Mouse (Mus musculus): ENCODE data around the gene AF067063.
"Not testable (repeated sequence)": the region's sequence is repeated elsewhere in the genome, so short reads cannot be mapped to it uniquely, and the experiment has no call there.

AF067063 gene

GRCm38 (mm10) chr13:119830116-119830515 is at the start of gene AF067063:
TSS of gene AF067063 (minus strand) at chr13:119830216.
- DNase-seq (ENCODE audit: low spot score): not testable (repeated sequence)

- not testable (repeated sequence) for DNase-seq (ENCODE audit: low spot score)
These were observed 34.5 kb upstream of the AF067063 start for GRCm38 (mm10) chr13:119864395-119864999.

- DNase-seq (ENCODE audit: low spot score): not testable (repeated sequence)
These were observed 32.4 kb upstream of the AF067063 start for GRCm38 (mm10) chr13:119862399-119862798.

- DNase-seq (ENCODE audit: low spot score): not testable (repeated sequence)
These were observed 10.0 kb upstream of the AF067063 start for GRCm38 (mm10) chr13:119839982-119840381.

- peak; percentile 33 for DNase-seq (ENCODE audit: low spot score)
These were observed 7.8 kb upstream of the AF067063 start for GRCm38 (mm10) chr13:119837719-119838337.

GRCm38 (mm10) chr13:119836324-119836811 is 6.4 kb upstream of the AF067063 start:
- not testable (repeated sequence) for DNase-seq (ENCODE audit: low spot score)

DNA sequence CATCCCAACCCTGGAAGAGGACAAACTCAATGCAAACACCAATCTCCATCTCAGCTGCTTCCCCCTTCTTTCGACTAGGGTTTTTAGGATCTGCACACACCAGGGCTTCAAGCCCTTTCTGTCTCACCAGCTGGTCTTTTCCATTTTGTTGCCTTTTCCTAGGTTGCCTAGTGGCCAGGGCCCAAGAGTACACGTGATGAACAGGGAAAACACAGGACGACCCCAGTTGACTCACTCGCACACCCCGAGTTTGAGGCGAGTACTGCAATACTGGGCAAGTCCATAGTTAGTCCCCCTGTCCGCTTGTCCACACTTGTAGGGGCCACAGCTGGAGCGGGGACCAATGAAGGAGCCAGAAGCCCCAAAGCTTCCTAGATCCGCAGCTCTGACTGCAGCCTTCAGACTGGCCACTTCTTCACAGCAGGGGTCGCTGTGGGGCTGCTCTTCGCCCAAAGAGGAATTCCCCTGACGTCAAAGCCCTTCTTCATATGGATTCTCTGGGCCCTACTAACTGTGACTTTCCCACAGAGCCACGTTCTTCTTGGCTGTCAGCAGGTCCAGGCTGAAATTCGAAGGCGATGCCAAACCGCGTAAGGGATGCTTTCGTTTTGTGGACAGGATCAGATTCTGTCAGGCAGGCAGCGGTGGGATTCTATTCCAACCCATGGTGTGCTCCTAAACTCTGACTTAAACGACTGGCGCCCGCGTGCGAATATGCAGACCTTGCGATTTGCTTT is 5.5 kb upstream of the AF067063 start, which contains the start of gene D13Ertd608e:
TSS of gene D13Ertd608e (plus strand) at position 687 of the 737 bp plus-strand sequence.
- DNase-seq (ENCODE audit: low spot score): peak; percentile 39

DNA sequence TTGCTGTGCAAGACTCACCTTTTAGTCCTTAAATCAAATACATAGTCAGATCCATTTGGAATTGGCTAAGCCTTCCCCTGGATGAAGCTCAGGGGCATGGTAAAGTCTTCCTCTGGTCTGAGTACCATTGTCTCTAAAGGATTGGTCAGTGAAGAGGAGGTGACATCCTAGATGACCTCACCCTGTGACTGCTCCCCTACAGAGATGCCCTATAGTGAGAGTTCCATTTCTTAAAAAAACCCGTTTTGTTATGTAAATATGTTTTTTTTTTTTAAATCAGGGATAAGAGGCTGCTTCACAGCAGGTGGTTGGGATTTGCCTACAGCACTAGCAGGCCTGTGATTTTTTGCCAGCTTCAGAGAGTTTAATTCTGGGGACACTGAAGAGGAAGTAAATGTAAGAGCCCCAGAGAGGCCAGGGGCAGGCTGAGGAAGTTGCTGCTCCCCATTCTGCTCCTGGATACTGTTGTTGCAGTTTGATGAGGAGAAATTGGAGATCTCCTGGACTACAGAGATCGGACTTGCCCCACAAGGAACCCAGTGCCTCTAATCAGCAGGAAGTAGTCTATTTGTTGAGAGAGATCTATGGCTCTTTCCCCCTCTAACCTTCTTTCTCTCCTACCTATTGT is 12.3 kb downstream of the AF067063 start:
- DNase-seq (ENCODE audit: low spot score): no peak

DNA sequence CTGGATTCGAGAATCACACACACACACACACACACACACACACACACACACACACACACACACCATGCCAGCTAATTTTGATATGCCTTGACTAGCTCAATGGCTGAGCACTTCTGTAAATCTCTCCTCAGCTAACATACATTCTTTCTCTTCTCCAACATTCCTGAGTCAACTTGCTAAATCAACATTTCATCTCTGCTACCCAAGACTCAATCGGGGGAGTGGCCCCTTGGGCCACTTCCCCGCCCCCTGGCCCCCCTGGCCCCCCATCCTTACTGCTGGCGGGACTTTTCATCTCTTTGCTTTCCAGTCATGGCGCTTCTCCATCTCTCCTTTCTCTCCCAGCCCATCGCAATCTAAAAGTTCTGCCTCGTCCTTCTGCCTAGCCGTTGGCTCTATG is 13.2 kb downstream of the AF067063 start:
- no peak for DNase-seq (ENCODE audit: low spot score)

GRCm38 (mm10) chr13:119810031-119810430 is 20.0 kb downstream of the AF067063 start:
- no peak for DNase-seq (ENCODE audit: low spot score)

DNA sequence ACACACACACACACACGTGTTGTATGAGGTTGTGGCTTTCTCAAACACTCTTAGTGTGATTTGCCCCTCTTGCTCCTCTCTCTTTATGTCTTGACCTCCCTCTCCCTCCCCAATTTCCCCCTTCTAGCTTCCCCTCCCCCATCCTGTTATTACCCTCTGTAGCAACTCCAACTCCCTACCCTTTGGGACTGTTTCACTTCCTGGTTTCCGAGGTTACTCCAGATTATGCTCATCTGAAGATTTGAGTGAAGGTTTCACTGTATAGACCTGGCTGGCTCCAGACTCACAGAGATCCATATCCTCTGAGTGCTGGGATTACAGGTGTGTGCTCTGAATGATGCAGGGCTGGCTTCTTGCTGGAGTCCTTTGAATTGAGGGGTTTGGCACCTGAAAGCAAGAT is 21.1 kb downstream of the AF067063 start:
- DNase-seq (ENCODE audit: low spot score): no peak

GRCm38 (mm10) chr13:119797656-119798055 is 32.4 kb downstream of the AF067063 start:
- no peak for DNase-seq (ENCODE audit: low spot score)

GRCm38 (mm10) chr13:119792791-119793404 is 37.1 kb downstream of the AF067063 start:
- no peak for DNase-seq (ENCODE audit: low spot score)

- DNase-seq (ENCODE audit: low spot score): no peak
These were observed 38.4 kb downstream of the AF067063 start for GRCm38 (mm10) chr13:119791580-119792135.

DNA sequence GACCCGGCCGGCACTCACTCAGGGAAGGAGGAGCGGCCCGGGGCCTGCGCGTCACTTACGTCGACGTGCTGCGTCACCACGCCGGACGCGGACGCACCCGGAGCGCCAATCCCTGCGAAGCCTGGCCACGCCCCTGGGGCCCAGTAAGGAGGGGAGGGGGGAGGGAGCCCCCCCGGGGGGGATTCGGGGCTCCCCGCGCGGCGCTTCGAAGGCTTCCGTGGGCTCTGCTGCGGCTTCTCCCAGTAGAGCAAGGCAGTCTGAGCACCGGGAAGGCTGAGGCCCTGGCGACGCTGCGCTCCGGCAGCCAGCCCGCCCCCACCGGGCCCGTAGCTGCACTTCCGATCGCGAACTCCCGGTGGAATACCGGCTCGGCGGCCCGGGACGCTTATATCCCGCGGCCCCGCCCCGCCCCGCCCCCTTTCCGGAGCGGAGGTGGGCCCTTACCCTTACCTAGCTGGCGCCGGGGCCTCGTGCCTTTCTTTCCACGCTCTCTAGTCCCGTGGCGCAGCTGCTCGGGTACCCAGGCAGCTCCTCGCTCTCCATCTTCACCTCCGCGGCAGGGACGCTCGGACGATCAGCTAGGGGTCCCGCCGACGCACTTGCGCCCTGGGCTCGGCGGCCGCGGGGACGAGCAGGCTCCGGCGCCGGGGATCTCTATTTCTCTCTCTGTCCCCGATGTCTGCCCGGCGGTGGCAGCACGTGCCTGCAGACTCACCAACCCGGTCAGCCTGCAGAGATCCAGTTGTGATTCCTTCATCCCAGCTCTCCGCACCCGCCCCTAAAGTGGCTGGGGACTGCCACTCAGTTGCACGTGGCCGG is 39.0 kb downstream of the AF067063 start, which contains the start of gene Zfp131:
TSS of gene Zfp131 (minus strand) at position 129 of the 819 bp plus-strand sequence.
- DNase-seq (ENCODE audit: low spot score): peak; percentile 94

DNA sequence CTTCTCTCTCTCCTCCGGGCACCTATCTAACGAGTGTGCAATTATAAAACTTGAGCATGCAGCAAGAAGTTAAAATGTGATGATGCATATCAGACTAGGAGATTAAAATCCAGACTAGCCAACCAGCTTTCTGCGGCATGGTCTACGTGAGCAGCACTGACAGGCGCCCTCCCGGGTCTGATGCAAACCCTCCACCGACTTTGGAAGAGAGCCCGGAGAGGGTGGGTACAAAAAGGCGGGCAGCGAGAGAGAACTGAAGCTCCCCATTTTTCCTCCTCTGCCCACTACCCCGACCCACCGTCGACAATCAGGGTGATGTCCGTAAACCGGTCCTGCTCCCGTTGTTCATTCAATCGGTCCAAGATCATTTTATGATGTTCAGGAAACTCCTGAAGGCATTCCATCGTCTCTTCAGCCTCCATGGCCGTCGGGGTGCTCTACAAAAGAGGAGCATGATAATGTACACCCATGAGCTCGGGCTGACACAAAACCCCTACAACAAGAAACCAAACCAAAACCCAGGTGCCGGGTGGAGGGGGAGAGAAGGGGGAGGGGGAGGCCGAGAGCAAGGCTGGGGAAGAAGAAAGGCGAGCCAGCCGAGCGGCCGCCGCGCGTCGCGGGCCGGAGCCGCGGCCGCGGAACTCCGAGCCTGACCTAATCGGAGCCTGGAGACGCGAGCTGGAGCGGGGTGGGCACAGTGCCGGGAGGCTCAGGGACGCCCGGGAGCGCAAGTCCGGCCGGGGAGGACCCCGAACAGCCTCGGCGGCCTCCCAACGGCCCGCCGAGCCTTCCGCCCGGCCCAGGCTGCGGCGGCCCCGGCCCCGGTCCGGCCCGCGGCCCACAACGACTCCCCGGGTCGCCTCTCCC is 39.9 kb downstream of the AF067063 start:
- DNase-seq (ENCODE audit: low spot score): peak; percentile 28

- DNase-seq (ENCODE audit: low spot score): no peak
These were observed 46.4 kb downstream of the AF067063 start for GRCm38 (mm10) chr13:119783581-119783980.
